Mouse (Mus musculus) inflammation-experienced regulatory T-cells (primary cell): Measurements from ENCODE around the gene Gm42421. TPM values are rescaled to one million over a fixed set of nuclear protein-coding genes. Genes with fewer than 3 reads are reported as not detected.

Source experiments
- polyA plus RNA-seq, 2 experiments: library from polyadenylated mRNA; unstranded; fragments of 100-300 nt; shearing (Covaris generic); gene quantifications; one replicate each; pipeline ENCODE4 v1.2.1; 2017

Gm42421 gene
- 1 to 10 TPM in 1 of 2 experiments, under 1 TPM in 1; 0.64 to 3.9 TPM for polyA plus RNA-seq

GRCm38 (mm10) chr5:143927875-143928274 lies at the start of gene Gm42421:
TSS of gene Gm42421 (plus strand) at chr5:143928175.

GRCm38 (mm10) chr5:143897635-143898330 lies 30.2 kb upstream of the Gm42421 start, which contains the start of gene Ankrd61:
TSS of gene Ankrd61 (minus strand) at chr5:143897685.

GRCm38 (mm10) chr5:143909417-143910400 lies 18.3 kb upstream of the Gm42421 start, which contains the start of the genes Aimp2 and Pms2:
TSS of gene Aimp2 (minus strand) at chr5:143909847.
TSS of gene Pms2 (plus strand) at chr5:143909964.

GRCm38 (mm10) chr5:143932831-143933230 lies 4.9 kb downstream of the Gm42421 start, which contains the start of gene Rsph10b:
TSS of gene Rsph10b (plus strand) at chr5:143933035.

Other genes with a start within 250 kb of the Gm42421 start
- gene Usp42, start 195.9 kb upstream of the Gm42421 start, polyA plus RNA-seq, result 10 to 100 TPM; 21.3 to 24.5 TPM
- gene Eif2ak1, start 110.4 kb upstream of the Gm42421 start, polyA plus RNA-seq, result 10 to 100 TPM; 54.5 to 67.6 TPM
- under 1 TPM in 1 of 2 experiments, not detected in 1; 0.60 TPM for gene Ankrd61, start 30.5 kb upstream of the Gm42421 start, polyA plus RNA-seq
- gene Aimp2, start 18.3 kb upstream of the Gm42421 start, polyA plus RNA-seq, result 10 to 100 TPM; 50.2 to 59.8 TPM
- gene Pms2, start 18.2 kb upstream of the Gm42421 start, polyA plus RNA-seq, result 10 to 100 TPM; 31.3 to 49.7 TPM
- gene Rsph10b, start 4.9 kb downstream of the Gm42421 start, polyA plus RNA-seq, result 1 to 10 TPM in 1 of 2 experiments, under 1 TPM in 1; 0.34 to 1.5 TPM
- gene Ccz1, start 86.7 kb downstream of the Gm42421 start, polyA plus RNA-seq, result 10 to 100 TPM; 62.8 to 71.5 TPM
- gene Ocm, start 98.5 kb downstream of the Gm42421 start, polyA plus RNA-seq, result not detected
- 10 to 100 TPM; 14.7 to 15.2 TPM for gene Lmtk2, start 172.3 kb downstream of the Gm42421 start, polyA plus RNA-seq